Mouse (Mus musculus): ENCODE measurements at regions not wholly inside any gene's neighbourhood (a gene's known extent, or its start where the extent isn't known, plus 50 kb on each side); places are given as distances from the start of the nearest gene placed in this dataset.

DNA sequence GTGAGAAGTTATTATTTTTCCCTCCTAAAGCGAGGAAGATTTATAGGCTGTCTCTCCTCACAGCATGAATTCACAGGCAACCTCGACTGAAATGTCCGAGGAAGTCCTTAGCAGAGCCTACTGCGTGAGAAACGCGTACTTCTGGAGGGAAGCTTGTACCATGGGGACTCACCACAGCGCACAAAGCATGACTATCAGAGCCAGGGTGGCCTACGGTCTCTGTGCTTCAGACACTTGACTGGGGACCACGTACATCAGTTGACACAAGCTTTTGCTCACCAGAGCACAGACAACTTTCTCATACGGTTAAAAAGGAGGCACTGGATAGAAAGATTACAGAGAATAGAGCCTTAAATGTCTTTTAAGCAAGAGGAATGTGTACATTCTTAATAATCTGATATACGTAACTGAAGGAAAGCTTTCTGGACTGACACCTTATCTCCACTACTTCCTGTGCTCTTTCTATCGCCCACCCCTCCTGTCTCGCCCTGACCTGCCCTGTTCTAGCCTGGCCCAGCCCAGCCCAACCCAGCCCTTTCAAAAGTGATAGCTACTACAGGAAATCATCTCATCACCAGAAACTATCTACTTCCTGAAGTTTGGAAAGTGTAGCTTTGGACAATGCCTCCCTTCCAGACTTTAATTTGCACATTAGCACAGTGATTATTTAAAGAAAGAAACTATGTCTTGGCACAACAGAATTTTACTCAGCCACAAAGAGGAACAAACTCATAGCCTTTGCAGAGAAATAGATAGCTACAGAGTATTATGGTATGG lies 104.2 kb upstream of the Krtap11-1 start:
- in situ Hi-C loops (cut with MboI; ENCODE audit: low pct_unique_long_range_greater_than_20kb), result no loop called here
- ChIA-PET POLR2A (no interaction called here), CTCF (no interaction called here)
- DNase-seq (ENCODE audit: low read depth, low spot score), result no peak
- TF ChIP-seq CTCF (IDR thresholded peaks at IDR 0.05), result no peak
- no peak for ATAC-seq
- peaks cover 5% of the 10 kb centered on the region for H3K27me3 ChIP-seq

DNA sequence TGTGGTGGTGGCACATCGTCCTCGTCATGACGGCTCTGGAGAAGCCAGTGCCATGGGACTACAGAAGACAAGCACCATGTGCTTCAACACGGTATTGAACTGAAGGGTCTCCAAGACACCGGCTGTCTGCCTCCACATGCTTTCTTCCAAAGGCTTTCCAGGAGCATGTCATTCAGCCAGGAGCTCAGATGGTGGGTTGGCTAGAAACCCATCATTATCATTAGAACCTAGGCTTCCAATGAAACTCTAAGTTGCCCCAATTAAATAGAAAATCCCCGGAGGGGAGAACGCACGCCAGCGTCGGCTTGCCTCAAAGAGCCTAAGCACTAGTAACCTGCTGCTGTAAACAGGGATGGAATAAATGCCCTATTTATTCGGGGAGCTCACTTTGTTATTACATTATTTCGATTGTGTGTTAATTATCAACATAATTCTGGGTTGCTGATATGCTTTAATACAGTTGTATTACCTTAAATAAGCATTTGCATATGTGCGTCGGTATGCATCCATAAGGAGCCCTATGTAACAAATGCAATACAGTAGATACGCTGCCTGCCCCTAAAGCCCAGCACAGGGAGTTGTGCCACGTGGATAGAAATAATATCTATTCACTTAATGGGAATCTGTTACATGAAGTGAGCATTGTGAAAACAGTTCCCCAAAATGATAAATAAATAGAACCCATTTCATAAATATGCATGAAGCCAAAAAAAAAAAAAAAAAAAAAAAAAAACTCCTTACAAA lies 103.3 kb upstream of the Krtap11-1 start:
- H3K27me3 ChIP-seq, result peaks cover 5% of the 10 kb centered on the region
- ATAC-seq, result no peak

DNA sequence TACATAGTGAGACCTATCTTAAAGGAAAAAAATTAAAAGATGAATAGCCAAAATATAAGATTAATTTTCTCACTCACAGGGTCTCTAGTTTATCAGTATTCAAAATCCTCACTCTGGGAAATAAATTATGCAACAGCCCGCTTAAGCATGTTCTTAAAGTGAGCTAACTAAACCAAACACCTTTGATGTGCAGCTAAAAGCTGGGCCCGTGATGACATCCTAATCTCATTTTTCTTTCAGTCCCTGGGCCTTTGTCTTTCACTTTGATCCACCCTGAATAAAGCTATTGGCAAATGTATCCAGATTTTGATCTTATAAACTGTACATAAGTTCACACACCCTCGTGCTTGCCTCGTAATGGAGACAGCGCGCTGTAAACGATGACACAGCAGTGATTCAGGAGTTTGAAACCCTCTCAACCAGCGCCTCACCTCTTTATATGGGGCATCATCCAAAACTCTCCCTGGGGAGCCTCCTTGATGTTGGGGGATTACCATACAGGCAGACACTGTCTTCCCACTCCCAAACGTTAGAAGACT lies 100.3 kb upstream of the Krtap11-1 start:
- H3K27me3 ChIP-seq, result peaks cover 5% of the 10 kb centered on the region
- no peak for ATAC-seq
- POLR2A ChIA-PET, result no interaction called here
- no peak for TF ChIP-seq CTCF (IDR thresholded peaks at IDR 0.05)
- CTCF ChIA-PET, result no interaction called here
- no peak for DNase-seq (ENCODE audit: low read depth, low spot score)
- in situ Hi-C loops (cut with MboI; ENCODE audit: low pct_unique_long_range_greater_than_20kb), result no loop called here

More for the DNA sequence above, 103.3 kb upstream of the Krtap11-1 start:
- POLR2A ChIA-PET, result no interaction called here
- CTCF ChIA-PET, result no interaction called here
- no peak for DNase-seq (ENCODE audit: low read depth, low spot score)
- in situ Hi-C loops (cut with MboI; ENCODE audit: low pct_unique_long_range_greater_than_20kb), result no loop called here
- TF ChIP-seq CTCF (IDR thresholded peaks at IDR 0.05), result no peak

DNA sequence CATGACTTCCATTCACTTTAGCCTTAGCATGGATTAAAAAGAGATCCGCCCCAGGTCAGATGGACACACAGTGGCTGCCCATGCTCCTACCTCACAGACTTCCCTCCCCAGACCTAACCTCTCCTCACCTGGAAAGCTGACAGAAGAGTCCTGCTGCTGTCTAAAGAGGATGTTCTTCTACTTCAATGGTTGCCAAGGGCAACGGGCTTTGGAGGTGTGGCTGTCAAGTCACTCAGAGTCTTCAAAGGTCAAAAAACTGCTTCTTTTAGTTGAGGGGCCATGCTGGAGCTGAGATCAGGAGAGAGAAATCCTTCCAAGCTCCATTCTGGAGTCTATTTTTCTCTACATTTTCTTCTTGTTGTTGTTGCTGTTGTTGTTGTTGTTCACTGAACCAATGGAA lies 89.1 kb upstream of the Krtap11-1 start:
- DNase-seq (ENCODE audit: low read depth, low spot score) (no peak), ATAC-seq (no peak)
- in situ Hi-C loops (cut with MboI; ENCODE audit: low pct_unique_long_range_greater_than_20kb), result no loop called here
- no peak for TF ChIP-seq CTCF (IDR thresholded peaks at IDR 0.05)
- CTCF ChIA-PET, result no interaction called here
- no peaks in the 10 kb centered on the region for H3K27me3 ChIP-seq
- POLR2A ChIA-PET, result no interaction called here

- in situ Hi-C loops (cut with MboI; ENCODE audit: low pct_unique_long_range_greater_than_20kb), result no loop called here
- no peaks in the 10 kb centered on the region for H3K27me3 ChIP-seq
- TF ChIP-seq CTCF (IDR thresholded peaks at IDR 0.05), result no peak
- ChIA-PET POLR2A (no interaction called here), CTCF (no interaction called here)
- no peak for DNase-seq (ENCODE audit: low read depth, low spot score)
- ATAC-seq, result no peak
Observed at GRCm38 (mm10) chr16:89656036-89656435, 85.1 kb upstream of the Krtap11-1 start.

DNA sequence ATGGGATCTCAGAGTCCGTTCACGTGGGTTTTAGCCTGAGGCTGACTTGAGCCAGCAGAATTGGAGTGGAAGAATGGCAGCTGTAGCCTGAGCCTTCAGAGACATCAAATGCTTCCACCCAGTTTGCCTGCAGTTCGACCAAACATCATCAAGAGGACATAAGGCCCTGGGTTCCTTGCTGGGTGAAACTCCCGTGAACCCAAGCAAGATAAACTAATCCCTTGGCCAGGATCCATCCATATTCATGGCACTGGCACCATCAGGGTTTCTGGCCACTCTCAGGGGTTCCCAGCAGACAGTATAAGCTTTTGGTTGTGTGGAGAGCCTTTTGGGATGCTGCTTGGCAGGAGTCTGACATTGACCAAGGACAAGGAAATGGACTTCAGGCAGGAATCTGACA lies 77.7 kb upstream of the Krtap11-1 start:
- TF ChIP-seq CTCF (IDR thresholded peaks at IDR 0.05), result no peak
- no peaks in the 10 kb centered on the region for H3K27me3 ChIP-seq
- in situ Hi-C loops (cut with MboI; ENCODE audit: low pct_unique_long_range_greater_than_20kb), result no loop called here
- POLR2A ChIA-PET, result no interaction called here
- CTCF ChIA-PET, result no interaction called here
- DNase-seq (ENCODE audit: low read depth, low spot score) (no peak), ATAC-seq (no peak)

DNA sequence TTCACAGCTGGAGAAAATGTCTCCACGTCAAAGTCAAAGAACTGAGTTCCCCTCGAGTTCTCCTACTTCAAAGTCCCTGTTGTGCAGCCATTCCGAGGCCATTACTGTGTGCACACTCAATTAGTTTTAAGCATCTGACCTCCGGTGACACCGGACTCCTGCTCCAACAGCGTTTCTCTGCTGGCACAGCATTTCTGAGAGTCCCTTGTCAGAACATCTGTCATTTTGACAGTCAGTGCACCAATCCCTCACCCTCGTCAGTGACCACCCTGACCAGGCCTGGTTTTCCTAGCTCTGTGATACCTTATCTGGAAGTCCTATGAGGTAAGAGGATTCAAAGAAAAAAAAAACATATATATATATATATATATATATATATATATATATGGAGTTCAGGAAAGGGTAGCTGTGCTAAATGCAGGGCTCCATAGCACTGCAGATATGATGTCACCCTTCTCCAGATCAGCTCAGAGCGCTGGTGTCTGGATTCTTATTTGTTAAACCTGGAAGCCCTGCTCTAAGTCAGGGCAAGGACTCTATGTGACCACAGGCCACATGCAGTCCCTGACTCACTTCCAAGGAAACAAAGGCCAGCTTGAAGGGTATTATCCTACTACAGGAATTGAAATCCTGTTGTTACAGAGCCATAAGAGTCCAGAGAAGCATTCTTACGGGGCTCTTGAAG lies 63.1 kb upstream of the Krtap11-1 start:
- ATAC-seq (no peak), DNase-seq (ENCODE audit: low read depth, low spot score) (no peak)
- POLR2A ChIA-PET, result interaction anchor here (0.6 kb wide), 1 partner anchor 133 kb away, joined by 3 read pairs; no protein-coding TSS in a partner anchor
- in situ Hi-C loops (cut with MboI; ENCODE audit: low pct_unique_long_range_greater_than_20kb), result no loop called here
- TF ChIP-seq CTCF (IDR thresholded peaks at IDR 0.05), result no peak
- H3K27me3 ChIP-seq, result peaks cover 12% of the 10 kb centered on the region
- CTCF ChIA-PET, result no interaction called here

DNA sequence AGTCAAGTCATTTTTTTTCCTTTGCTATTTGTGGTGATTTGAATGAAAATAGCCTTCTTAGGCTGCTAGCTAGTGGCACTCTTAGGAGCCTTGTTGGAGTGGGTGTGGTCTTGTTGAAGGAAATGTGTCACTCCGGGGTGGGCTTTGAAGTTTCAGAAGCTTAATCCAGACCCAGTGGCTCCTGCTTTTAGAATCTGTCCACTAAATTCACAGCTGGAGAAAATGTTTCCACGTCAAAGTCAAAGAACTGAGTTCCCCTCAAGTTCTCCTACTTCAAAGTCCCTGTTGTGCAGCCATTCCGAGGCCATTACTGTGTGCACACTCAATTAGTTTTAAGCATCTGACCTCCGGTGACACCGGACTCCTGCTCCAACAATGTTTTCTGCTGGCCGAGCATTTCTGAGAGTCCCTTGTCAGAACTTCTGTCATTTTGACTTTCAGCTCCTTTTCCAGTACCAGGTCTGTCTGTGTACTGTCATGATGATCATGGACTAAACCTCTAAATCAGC lies 61.2 kb upstream of the Krtap11-1 start:
- POLR2A ChIA-PET, result no interaction called here
- no peak for DNase-seq (ENCODE audit: low read depth, low spot score)
- in situ Hi-C loops (cut with MboI; ENCODE audit: low pct_unique_long_range_greater_than_20kb), result no loop called here

DNA sequence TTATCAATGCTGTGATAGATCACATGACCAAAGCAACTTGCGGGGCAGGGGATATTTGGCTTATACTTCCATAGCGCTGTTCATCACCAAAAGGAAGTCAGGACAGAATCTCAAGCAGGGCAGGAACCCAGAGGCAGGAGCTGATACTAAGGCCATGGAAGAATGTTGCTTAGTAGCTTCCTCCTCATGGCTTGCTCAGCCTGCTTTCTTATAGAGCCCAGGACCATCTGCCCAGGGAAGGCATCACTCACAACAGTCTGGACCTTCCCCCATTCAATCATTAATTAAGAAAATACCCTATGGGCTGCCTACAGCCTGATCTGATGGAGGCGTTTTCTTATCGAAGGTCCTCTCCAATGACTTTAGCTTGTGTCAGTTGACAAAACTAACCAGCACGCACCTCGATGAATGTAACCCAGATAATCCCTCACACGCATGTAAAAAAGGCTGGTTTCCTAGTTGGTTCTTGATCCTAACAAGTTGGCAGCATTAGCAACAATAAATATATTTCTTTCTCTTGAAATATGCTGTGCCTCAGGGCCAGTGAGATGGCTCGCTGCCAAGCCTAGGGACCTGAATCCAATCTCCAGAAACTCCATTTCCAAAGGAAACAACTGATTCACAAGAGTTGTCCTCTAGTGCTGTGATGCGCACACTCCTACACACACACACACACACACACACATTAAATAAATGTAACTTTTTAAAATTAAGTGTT lies 60.6 kb upstream of the Krtap11-1 start:
- TF ChIP-seq CTCF (IDR thresholded peaks at IDR 0.05), result no peak
- DNase-seq (ENCODE audit: low read depth, low spot score), result no peak
- ATAC-seq, result no peak
- ChIA-PET CTCF (no interaction called here), POLR2A (no interaction called here)
- in situ Hi-C loops (cut with MboI; ENCODE audit: low pct_unique_long_range_greater_than_20kb), result no loop called here
- H3K27me3 ChIP-seq, result peaks cover 12% of the 10 kb centered on the region

More for the DNA sequence above, 61.2 kb upstream of the Krtap11-1 start:
- TF ChIP-seq CTCF (IDR thresholded peaks at IDR 0.05), result no peak
- peaks cover 12% of the 10 kb centered on the region for H3K27me3 ChIP-seq
- CTCF ChIA-PET, result no interaction called here
- no peak for ATAC-seq

DNA sequence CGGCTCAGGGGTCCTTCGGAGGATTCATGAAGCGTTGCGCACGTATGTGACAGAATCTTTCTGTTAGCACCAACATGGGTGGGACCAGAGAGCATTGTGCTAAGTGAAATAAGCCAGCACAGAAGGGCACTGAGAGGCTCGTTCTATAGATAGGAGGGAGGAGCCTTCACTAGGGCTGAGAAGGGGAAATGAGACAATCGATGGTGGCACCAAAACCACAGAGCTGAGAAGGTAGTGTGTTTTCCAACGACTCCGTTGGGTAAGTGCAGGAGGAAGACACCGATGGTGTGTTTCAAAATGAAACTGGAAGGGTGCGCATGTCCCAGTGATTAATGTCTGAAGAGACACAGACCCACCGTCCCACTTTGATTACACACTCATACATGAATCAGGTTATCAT lies 54.7 kb upstream of the Krtap11-1 start:
- no peak for ATAC-seq
- TF ChIP-seq CTCF (IDR thresholded peaks at IDR 0.05), result no peak
- ChIA-PET POLR2A (no interaction called here), CTCF (no interaction called here)
- H3K27me3 ChIP-seq, result peaks cover 11% of the 10 kb centered on the region
- in situ Hi-C loops (cut with MboI; ENCODE audit: low pct_unique_long_range_greater_than_20kb), result no loop called here
- DNase-seq (ENCODE audit: low read depth, low spot score), result no peak

Measured in Patski (cell line).